Mouse (Mus musculus) testis, postnatal 10 days (tissue): ENCODE results near the gene Lbh.

Experiments used
- DNase-seq: peaks from one replicate; pipeline ENCODE4 v3.0.0; 2021; ENCODE audit warnings: low spot score

Gene Lbh

GRCm38 (mm10) chr17:72938871-72939568 is 20.9 kb downstream of the Lbh start:
- no peak for DNase-seq

- DNase-seq: no peak
Observed at GRCm38 (mm10) chr17:72939569-72939899, 21.4 kb downstream of the Lbh start.

GRCm38 (mm10) chr17:72944368-72944767 is 26.3 kb downstream of the Lbh start:
- DNase-seq: no peak

- no peak for DNase-seq
Observed at GRCm38 (mm10) chr17:72947111-72947859, 29.2 kb downstream of the Lbh start.

GRCm38 (mm10) chr17:72948119-72948518 is 30.0 kb downstream of the Lbh start:
- no peak for DNase-seq

- peak; percentile 25 for DNase-seq
Observed at GRCm38 (mm10) chr17:72949247-72949701, 31.2 kb downstream of the Lbh start.

- DNase-seq: peak; percentile 38
Observed at GRCm38 (mm10) chr17:72951331-72951730, 33.2 kb downstream of the Lbh start.

- DNase-seq: no peak
Observed at GRCm38 (mm10) chr17:72953811-72954685, 35.9 kb downstream of the Lbh start.

- no peak for DNase-seq
Observed at GRCm38 (mm10) chr17:72955534-72955933, 37.4 kb downstream of the Lbh start.

GRCm38 (mm10) chr17:72957016-72957415 is 38.9 kb downstream of the Lbh start:
- DNase-seq: no peak

GRCm38 (mm10) chr17:72958886-72959285 is 40.8 kb downstream of the Lbh start:
- DNase-seq: no peak

- DNase-seq: no peak
Observed at GRCm38 (mm10) chr17:72959497-72960039, 41.5 kb downstream of the Lbh start.

GRCm38 (mm10) chr17:72960243-72960642 is 42.1 kb downstream of the Lbh start:
- no peak for DNase-seq

GRCm38 (mm10) chr17:72960873-72961272 is 42.8 kb downstream of the Lbh start:
- no peak for DNase-seq

- DNase-seq: no peak
Observed at GRCm38 (mm10) chr17:72961953-72962630, 44.0 kb downstream of the Lbh start.

- DNase-seq: no peak
Observed at GRCm38 (mm10) chr17:72965687-72966086, 47.6 kb downstream of the Lbh start.

- DNase-seq: no peak
Observed at GRCm38 (mm10) chr17:72966091-72966531, 48.0 kb downstream of the Lbh start.

GRCm38 (mm10) chr17:72966878-72967277 is 48.8 kb downstream of the Lbh start:
- DNase-seq: no peak

- no peak for DNase-seq
Observed at GRCm38 (mm10) chr17:72967371-72968175, 49.5 kb downstream of the Lbh start.

- DNase-seq: no peak
Observed at GRCm38 (mm10) chr17:72968666-72969065, 50.6 kb downstream of the Lbh start.
